Mouse (Mus musculus): Measurements from ENCODE around the gene Fscn1.

The Fscn1 gene

DNA sequence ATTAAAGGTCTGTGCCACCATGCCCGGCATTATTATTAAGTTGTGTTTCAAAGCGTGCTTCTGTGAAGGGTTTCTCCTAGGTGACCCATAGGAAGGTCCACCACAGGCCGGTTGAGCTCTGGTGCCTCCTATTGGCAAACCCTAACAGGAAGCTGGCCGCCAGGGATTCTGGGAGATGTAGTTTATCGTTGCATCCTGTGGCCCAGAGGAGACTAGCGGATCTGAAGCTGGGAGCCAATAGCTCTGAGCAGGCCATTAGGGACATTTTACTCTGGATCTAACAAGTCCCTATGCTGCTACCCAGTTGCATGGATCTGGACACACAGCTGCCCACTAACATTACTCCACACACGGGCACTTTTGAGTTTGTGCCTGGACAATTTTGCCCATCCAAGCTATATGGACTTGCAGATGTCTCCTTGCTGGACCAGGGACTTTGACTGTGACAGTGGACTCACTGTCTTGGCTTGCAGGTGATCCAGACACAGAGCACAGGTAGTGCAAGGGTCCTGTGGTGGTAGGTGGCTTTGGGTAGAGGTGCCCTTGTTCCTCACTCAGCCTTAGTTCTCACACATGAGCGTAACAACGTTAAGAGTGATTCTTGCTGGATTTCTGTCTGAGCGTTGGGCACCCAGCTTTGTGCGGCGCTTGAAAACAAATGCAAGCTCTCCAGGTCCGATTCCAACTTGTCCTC lies 24.4 kb upstream of the Fscn1 start:
- DNase-seq (ENCODE audit: low read depth, low spot score) = peak; percentile 86

DNA sequence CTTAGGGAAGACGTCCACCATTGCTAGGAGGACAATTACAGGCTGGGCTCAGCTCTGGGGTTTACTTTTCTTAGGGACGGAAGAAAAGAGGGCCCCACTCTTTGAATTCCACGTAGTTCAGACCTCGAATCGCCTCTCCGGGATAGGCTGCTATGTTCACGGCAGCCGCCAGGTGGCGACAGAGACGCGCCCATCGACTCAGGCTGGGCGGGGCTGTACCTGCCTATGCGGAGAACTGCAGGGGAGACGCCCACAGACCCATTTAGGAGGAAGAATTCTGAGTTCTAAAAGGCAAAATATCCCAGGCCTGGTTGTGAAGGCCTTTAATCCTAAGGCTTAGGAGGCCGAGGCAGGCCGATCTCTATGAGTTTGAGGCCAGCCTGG lies 23.8 kb upstream of the Fscn1 start:
- DNase-seq (ENCODE audit: low read depth, low spot score) = peak; percentile 82

DNA sequence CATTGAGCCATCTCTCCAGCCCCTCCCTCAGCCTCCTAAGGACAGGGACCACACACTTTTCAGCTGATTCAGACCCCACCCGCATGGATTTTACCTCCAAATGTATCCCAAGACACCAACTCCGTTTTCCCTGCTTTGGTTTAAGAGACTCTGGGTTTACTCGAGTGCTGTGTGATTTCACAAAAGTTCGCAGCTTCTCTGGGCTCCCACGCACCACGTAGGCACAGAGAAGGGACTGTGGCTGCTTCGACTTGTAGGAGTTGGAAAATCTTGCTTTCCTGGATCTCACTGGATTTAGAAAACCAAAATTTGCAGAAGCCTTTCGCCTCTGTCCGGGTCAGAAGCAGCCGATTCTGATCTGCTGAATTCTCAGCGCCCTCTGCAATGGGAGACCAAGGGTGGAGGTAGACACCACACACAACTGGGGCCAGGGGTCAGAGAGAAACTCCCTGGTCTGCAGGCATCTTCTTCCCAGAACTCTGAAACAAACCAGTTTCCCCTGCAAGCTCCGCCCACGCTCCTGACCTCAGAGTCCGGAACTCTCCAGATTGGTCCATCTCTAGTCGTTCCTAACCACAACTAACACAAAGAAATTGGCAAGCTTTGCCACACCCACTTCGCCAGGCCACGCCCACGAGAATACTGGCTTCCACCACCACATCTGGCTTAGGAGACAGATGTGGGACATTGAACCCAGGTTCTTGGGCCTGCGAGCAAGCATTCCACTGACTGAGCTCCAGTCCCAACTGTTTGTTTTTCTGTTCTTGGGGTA lies 22.0 kb upstream of the Fscn1 start:
- peak; percentile 61 for DNase-seq (ENCODE audit: low read depth, low spot score)

GRCm38 (mm10) chr5:142940393-142940792 lies 19.8 kb upstream of the Fscn1 start:
- no peak for DNase-seq (ENCODE audit: low read depth, low spot score)

DNA sequence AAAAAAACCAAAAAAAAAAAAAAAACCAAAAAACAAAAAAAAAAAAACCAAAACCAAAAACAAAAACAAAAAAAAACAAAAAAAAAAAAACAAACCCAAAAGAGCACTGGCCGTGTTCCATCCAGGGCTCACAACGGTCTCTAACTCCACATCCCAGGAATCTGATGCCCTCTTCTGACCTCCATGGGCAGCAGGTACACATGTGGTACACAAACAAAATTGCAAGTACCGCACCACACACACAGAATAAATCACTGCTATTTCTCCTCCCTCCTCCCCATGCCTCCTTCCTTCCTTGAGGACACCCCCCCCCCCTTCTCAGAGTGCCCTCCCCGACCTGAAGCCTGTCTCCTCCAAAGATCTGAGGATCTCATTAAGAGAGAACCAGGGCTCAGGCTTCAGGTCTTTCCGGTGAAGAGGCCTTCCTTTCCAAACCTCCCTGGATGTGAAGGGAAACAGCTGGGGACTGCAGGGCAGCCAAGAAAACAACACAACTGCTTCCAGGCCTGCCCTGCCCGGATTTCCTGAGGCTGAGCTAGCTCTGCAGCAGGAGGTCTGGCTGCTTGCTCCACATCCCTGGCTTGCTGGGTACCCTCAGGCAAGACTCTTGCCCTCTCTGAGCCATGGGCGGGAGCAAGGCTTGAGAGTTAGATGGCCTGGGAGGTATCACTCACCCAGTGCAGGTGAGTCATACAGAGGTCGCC lies 15.0 kb upstream of the Fscn1 start:
- no peak for DNase-seq (ENCODE audit: low read depth, low spot score)

DNA sequence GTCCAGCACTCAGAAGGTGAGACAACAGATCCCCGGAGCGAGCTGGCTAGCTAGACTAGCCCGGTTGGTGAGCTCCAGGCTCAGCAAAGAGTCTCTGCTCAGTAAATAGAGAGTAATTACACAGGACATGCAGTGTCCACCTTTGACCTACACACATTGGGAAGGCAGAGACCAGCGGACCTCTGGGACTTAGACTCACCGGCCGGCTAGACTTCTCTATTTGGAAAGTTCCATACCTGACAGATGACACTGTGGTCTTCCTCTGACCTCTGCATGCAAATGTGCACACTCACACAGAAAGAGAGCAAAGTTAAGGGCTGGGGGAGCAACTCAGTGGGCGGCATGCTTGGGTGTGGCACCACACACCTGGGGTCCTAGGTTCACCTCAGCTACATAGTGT lies 12.7 kb upstream of the Fscn1 start:
- DNase-seq (ENCODE audit: low read depth, low spot score) = no peak

GRCm38 (mm10) chr5:142949580-142949979 lies 10.6 kb upstream of the Fscn1 start:
- DNase-seq (ENCODE audit: low read depth, low spot score) = no peak

GRCm38 (mm10) chr5:142950405-142950804 lies 9.7 kb upstream of the Fscn1 start:
- DNase-seq (ENCODE audit: low read depth, low spot score) = no peak

DNA sequence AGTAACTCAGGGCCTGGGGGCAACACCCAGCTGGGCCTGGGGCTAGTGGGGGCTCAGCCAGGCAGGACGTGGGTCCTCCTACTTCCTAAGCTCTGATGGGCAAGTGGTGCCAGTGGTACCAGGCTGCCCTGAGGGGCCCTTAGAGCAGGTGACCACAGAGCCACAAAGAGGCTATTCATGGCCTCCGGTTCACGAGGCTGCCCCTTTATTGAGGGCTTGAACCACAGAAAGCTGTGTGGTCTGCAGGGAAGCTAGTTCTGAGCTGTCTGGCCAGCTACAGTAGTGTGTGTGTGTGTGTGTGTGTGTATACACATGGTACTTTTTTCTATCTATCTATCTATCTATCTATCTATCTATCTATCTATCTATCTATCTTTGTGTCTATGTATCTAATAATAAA lies 6.5 kb upstream of the Fscn1 start:
- DNase-seq (ENCODE audit: low read depth, low spot score) = no peak

DNA sequence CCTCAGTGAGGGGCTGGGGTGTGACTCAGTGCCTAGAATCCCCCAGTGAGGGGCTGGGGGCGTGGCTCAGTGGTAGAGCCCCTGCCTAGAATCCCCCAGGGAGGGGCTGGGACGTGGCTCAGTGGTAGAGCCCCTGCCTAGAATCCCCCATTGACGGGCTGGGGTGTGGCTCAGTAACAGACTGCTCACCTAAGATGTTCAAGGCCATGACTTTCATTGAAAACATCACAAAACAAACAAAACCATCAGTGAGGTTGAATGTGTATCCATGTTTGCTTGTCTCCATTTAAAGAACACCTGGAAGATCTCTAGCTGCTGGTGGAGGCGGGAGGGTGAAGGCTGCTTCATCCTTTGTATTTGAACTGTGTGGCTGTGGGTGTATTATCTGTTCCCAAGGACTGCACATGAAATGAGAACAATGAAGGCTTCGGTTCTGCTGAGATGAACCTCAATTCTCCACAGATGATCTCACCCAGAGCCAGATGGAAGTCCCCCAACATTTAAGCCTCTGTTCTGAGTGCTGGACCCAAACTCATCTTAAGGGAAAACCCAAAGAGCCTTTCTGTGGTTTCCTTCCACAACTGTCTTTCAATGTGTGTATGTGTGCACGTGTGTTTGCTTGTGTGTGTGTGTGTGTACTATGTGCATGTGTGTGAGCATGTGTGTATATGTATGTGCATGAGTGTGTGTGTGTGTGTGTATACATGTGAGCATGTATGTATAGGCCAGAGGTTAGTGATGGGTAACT lies 3.0 kb upstream of the Fscn1 start:
- no peak for DNase-seq (ENCODE audit: low read depth, low spot score)

DNA sequence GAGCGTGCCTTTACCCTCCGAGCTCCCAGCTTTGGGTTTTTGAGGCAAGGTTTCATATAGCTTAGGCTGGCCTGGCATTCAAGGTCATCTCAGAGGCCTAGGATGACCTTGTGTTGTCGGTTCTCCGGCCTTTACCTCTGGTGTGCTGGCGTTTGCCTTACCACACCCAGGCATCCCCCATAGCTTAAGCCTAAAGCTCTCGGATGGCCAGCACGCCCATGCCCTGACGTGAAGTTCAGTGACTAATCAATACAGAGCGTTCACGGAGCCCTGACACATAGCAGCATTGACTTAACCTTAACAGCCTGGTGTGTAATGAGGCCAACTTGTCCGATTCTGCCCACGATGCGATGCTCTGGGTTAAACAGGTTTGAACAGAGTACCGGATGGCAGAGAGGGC lies 1.7 kb upstream of the Fscn1 start:
- DNase-seq (ENCODE audit: low read depth, low spot score) = no peak

DNA sequence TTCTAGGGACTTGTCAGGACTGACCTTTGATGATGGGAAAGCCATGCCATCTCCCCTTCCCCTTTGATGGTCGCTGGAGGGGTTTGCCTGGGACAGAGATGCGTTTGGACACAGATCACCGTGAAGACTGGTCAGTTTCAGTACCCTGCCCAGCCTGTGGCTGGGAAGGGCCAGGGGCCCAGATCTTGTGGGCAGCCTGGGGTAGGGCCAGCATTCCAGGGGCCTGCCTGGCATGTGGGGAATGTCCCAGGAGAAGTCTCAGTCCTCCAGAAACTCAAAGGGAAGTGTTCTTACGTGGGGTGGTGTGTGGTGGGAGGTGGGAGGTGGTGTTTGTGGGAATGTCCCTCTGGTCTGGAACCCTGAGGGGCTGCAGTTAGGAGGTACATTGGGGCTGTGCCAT lies 987 bp upstream of the Fscn1 start:
- no peak for DNase-seq (ENCODE audit: low read depth, low spot score)

- DNase-seq (ENCODE audit: low read depth, low spot score) = peak; percentile 66
These were observed 680 bp downstream of the Fscn1 start for GRCm38 (mm10) chr5:142960775-142961271.

GRCm38 (mm10) chr5:142961398-142961880 lies 1.3 kb downstream of the Fscn1 start:
- no peak for DNase-seq (ENCODE audit: low read depth, low spot score)

DNA sequence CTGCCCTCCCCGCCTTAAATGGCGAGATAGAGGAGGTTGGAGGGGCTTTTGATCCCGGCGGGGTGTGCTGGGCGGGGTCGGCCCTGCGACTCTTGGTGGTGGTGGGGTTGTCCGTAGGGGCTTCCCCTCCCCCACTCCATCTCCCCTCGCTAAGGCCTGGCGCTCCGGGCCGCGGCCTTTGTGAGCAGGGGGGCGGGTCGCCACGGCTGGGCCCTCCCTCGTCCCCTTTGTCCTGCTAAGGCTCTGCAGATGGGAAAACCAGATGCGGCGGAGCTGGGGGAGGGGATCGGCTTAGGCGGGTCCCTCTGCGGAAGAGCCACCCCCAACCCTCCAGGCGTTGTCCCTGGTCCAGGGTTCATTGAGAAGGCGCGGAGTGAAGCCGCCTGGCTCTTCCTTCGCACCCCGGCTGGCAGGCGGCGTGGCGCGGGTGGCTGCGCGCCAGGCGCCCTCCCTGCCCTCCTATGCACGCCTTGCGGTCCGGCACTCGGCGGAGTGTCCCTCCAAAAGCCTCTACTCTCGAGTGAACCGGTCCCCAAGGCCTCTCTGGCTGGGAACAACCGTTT lies 1.8 kb downstream of the Fscn1 start:
- peak; percentile 97 for DNase-seq (ENCODE audit: low read depth, low spot score)

- DNase-seq (ENCODE audit: low read depth, low spot score) = no peak
These were observed 2.4 kb downstream of the Fscn1 start for GRCm38 (mm10) chr5:142962444-142962961.

- peak; percentile 73 for DNase-seq (ENCODE audit: low read depth, low spot score)
These were observed 3.0 kb downstream of the Fscn1 start for GRCm38 (mm10) chr5:142963003-142963704.

GRCm38 (mm10) chr5:142963705-142964494 lies 3.8 kb downstream of the Fscn1 start:
- peak; percentile 54 for DNase-seq (ENCODE audit: low read depth, low spot score)

GRCm38 (mm10) chr5:142964650-142965049 lies 4.5 kb downstream of the Fscn1 start:
- DNase-seq (ENCODE audit: low read depth, low spot score) = no peak

GRCm38 (mm10) chr5:142968411-142968810 lies 8.3 kb downstream of the Fscn1 start:
- DNase-seq (ENCODE audit: low read depth, low spot score) = no peak
